Comparison of ENCODE assay signal across 16 mouse cellular contexts in genomic region chr11:19554947-19555770, GRCm38 (mm10).
A peak's percentile ranks its signal among the peaks of the same experiment; 100 is the strongest.
DNase-seq lines count a peak whose midpoint lies in the region; ATAC-seq and TF ChIP-seq lines count a peak whose summit lies in the region.
"Had no signal": no experiment of that assay in that cellular context is flagged by ENCODE, and none has a peak within 500 bp of the region (broad histone marks: within the 10 kb centered on the region; RNA-seq: fewer than 3 reads in every experiment).

No protein-coding gene starts in this region.

- no peak overlapping the region for H3K4me3 ChIP-seq in forebrain, embryonic 15.5 days
- no peak overlapping the region for H3K4me3 ChIP-seq in hindbrain, embryonic 16.5 days (ENCODE audit: low read length)
- no peak overlapping the region for H3K4me3 ChIP-seq in midbrain, postnatal 0 days (ENCODE audit: low read depth, low read length)
- H3K4me3 ChIP-seq: limb, embryonic 12.5 days had no signal

- H3K9ac ChIP-seq in forebrain, embryonic 15.5 days (replicated peaks) = peak overlapping the region; percentile 9; the same call in 1 of the 2 replicates
- H3K9ac ChIP-seq in hindbrain, embryonic 16.5 days (ENCODE audit: low read depth, low read length) = peak overlapping the region; percentile 17; the same call in 1 of the 2 replicates
- no peak overlapping the region for H3K9ac ChIP-seq in midbrain, postnatal 0 days (replicated peaks; ENCODE audit: low read length, poor library complexity, severe bottlenecking)
- H3K9ac ChIP-seq: limb, embryonic 12.5 days had no signal

- no peak for TF ChIP-seq CTCF in brain, embryonic 14.5 days (IDR thresholded peaks at IDR 0.05; ENCODE audit: borderline replicate concordance, extremely low read depth, insufficient read depth, insufficient read length)
- no peak for TF ChIP-seq CTCF in midbrain, postnatal 0 days (IDR thresholded peaks at IDR 0.05)

- peak overlapping the region; percentile 20; the same call in 1 of the 2 replicates for H3K4me2 ChIP-seq in forebrain, embryonic 15.5 days (replicated peaks)
- H3K4me2 ChIP-seq in hindbrain, embryonic 16.5 days (ENCODE audit: low read length) = peak overlapping the region; percentile 12; the same call in 1 of the 2 replicates
- no peak overlapping the region for H3K4me2 ChIP-seq in midbrain, postnatal 0 days (ENCODE audit: low read depth, low read length, poor library complexity, severe bottlenecking)
- H3K4me2 ChIP-seq: limb, embryonic 12.5 days had no signal

- no peaks in the 10 kb centered on the region for H3K36me3 ChIP-seq in forebrain, embryonic 15.5 days
- no peaks in the 10 kb centered on the region for H3K36me3 ChIP-seq in hindbrain, embryonic 16.5 days (ENCODE audit: control insufficient read depth, insufficient read depth, low read length)
- H3K36me3 ChIP-seq in midbrain, postnatal 0 days (ENCODE audit: insufficient read depth, low read length) = no peaks in the 10 kb centered on the region
- H3K36me3 ChIP-seq: G1E; limb, embryonic 12.5 days had no signal

- H3K27me3 ChIP-seq in forebrain, embryonic 15.5 days = no peaks in the 10 kb centered on the region
- H3K27me3 ChIP-seq in hindbrain, embryonic 16.5 days (replicated peaks; ENCODE audit: control insufficient read depth, insufficient read depth, low read length) = no peaks in the 10 kb centered on the region
- no peaks in the 10 kb centered on the region for H3K27me3 ChIP-seq in midbrain, postnatal 0 days (ENCODE audit: insufficient read depth, low read length)
- H3K27me3 ChIP-seq: limb, embryonic 12.5 days had no signal

- peaks cover 15% of the 10 kb centered on the region for H3K4me1 ChIP-seq in forebrain, embryonic 15.5 days
- H3K4me1 ChIP-seq in hindbrain, embryonic 16.5 days (ENCODE audit: control insufficient read depth, insufficient read depth, low read depth, low read length) = peaks cover 13% of the 10 kb centered on the region
- H3K4me1 ChIP-seq in midbrain, postnatal 0 days (ENCODE audit: insufficient read depth, low read length) = peaks cover 3% of the 10 kb centered on the region; the same call in 1 of the 2 replicates
- H3K4me1 ChIP-seq: limb, embryonic 12.5 days had no signal

- WGBS in forebrain, embryonic 15.5 days = 28% methylated on average over 9 of the region's 9 CpGs
- WGBS in hindbrain, embryonic 16.5 days = 27% methylated on average over 9 of the region's 9 CpGs
- 27% methylated on average over 9 of the region's 9 CpGs for WGBS in midbrain, postnatal 0 days

- no peaks in the 10 kb centered on the region for H3K9me3 ChIP-seq in forebrain, embryonic 15.5 days
- no peaks in the 10 kb centered on the region for H3K9me3 ChIP-seq in hindbrain, embryonic 16.5 days (ENCODE audit: control insufficient read depth, low read length)
- no peaks in the 10 kb centered on the region for H3K9me3 ChIP-seq in midbrain, postnatal 0 days (ENCODE audit: low read length)
- H3K9me3 ChIP-seq: G1E; limb, embryonic 12.5 days had no signal

- H3K27ac ChIP-seq in forebrain, embryonic 15.5 days (replicated peaks) = 0 out of 2 replicates have a peak overlapping the region, but pooled peaks have one; percentile 40
- H3K27ac ChIP-seq in hindbrain, embryonic 16.5 days (ENCODE audit: low read depth, low read length) = peak overlapping the region; percentile 44
- H3K27ac ChIP-seq in midbrain, postnatal 0 days (ENCODE audit: low read depth, low read length) = no peak overlapping the region
- H3K27ac ChIP-seq: limb, embryonic 12.5 days; stomach, postnatal 0 days had no signal

- TF ChIP-seq POLR2A in brain, embryonic 14.5 days (IDR thresholded peaks at IDR 0.05; ENCODE audit: borderline replicate concordance, extremely low read depth, insufficient read depth, insufficient read length, poor library complexity, severe bottlenecking) = no peak

- peak; percentile 72 for ATAC-seq in forebrain, embryonic 15.5 days (replicated peaks)
- ATAC-seq in hindbrain, embryonic 16.5 days = peak; percentile 81
- peak; percentile 68; the same call in 1 of the 2 replicates for ATAC-seq in midbrain, postnatal 0 days (ENCODE audit: low FRiP score)
- no peak for ATAC-seq in activated CD4-positive, CD25-positive, alpha-beta regulatory T cell, adult 4 months
- ATAC-seq: intestine, embryonic 16.5 days had no signal

- DNase-seq in brain, embryonic 14.5 days (ENCODE audit: low read depth) = peak; percentile 79
- peak; percentile 62 for DNase-seq in midbrain, postnatal 0 days (ENCODE audit: low spot score)
- no peak for DNase-seq in ovary, postnatal 10 days (ENCODE audit: low spot score)
- no peak for DNase-seq in kidney, adult 8-10 months
- DNase-seq: adrenal gland, postnatal 25 days; cerebellum, adult 11 months; kidney, postnatal 25 days; layer of hippocampus, postnatal 36 days; thymus, postnatal 4 days had no signal

Comparison
In these comparisons a context has a peak if more than half of its experiments do, and no peak if none do; other contexts are left out.
1. DNase-seq: peak in brain, embryonic 14.5 days (single experiment) and midbrain, postnatal 0 days (single experiment); none in ovary, postnatal 10 days (single experiment) and kidney, adult 8-10 months (0 of 2).